Mouse (Mus musculus) megakaryocyte progenitor cell, adult 5-6 weeks (primary cell): Measurements from ENCODE around the gene Kcnk2. TPM values are rescaled to one million over a fixed set of nuclear protein-coding genes. Genes with fewer than 3 reads are reported as not detected.

Experiments used
- ATAC-seq: replicated peaks from 2 replicates; pipeline ENCODE4 v1.8.0; 2016; ENCODE audit warnings: mild to moderate bottlenecking, moderate TSS enrichment, inconsistent platforms; ENCODE audit not compliant: poor library complexity
- total RNA-seq, 2 experiments: library from RNA; stranded (forward) in 1 of 2; stranded (reverse) in 1 of 2; fragments of 157-497, 149-512 nt in 1 of 2; fragments of 200-1000 nt in 1 of 2; gene quantifications; 2 replicates each; pipeline versions ENCODE4 v1.2.3 to v1.2.4; 2015 to 2017

Gene Kcnk2
- not detected in 2 replicates for total RNA-seq (2015)
- total RNA-seq (2017), result not detected in 2 replicates

- ATAC-seq, result no peak
Observed at GRCm38 (mm10) chr1:189402223-189402943, at the start of gene Kcnk2. Gene Kcnk2 (minus strand): TSS chr1:189402273.

- ATAC-seq, result no peak
Observed at GRCm38 (mm10) chr1:189440741-189441140, 38.7 kb upstream of the Kcnk2 start.

- ATAC-seq, result no peak
Observed at GRCm38 (mm10) chr1:189437126-189437525, 35.1 kb upstream of the Kcnk2 start.

GRCm38 (mm10) chr1:189435452-189435851 is 33.4 kb upstream of the Kcnk2 start:
- no peak for ATAC-seq

- no peak for ATAC-seq
Observed at GRCm38 (mm10) chr1:189431479-189431878, 29.4 kb upstream of the Kcnk2 start.

- ATAC-seq, result no peak
Observed at GRCm38 (mm10) chr1:189430534-189430933, 28.5 kb upstream of the Kcnk2 start.

- ATAC-seq, result no peak
Observed at GRCm38 (mm10) chr1:189429566-189429965, 27.5 kb upstream of the Kcnk2 start.

- ATAC-seq, result no peak
Observed at GRCm38 (mm10) chr1:189426252-189426651, 24.2 kb upstream of the Kcnk2 start.

GRCm38 (mm10) chr1:189419914-189420313 is 17.8 kb upstream of the Kcnk2 start:
- ATAC-seq, result no peak

- no peak for ATAC-seq
Observed at GRCm38 (mm10) chr1:189409906-189410305, 7.8 kb upstream of the Kcnk2 start.

- ATAC-seq, result no peak
Observed at GRCm38 (mm10) chr1:189405221-189405620, 3.1 kb upstream of the Kcnk2 start.

GRCm38 (mm10) chr1:189403546-189403945 is 1.5 kb upstream of the Kcnk2 start:
- ATAC-seq, result no peak

GRCm38 (mm10) chr1:189403139-189403538 is 1.1 kb upstream of the Kcnk2 start:
- no peak for ATAC-seq

- no peak for ATAC-seq
Observed at GRCm38 (mm10) chr1:189386848-189387247, 15.2 kb downstream of the Kcnk2 start.

GRCm38 (mm10) chr1:189386141-189386540 is 15.9 kb downstream of the Kcnk2 start:
- no peak for ATAC-seq

GRCm38 (mm10) chr1:189367722-189368121 is 34.4 kb downstream of the Kcnk2 start:
- no peak for ATAC-seq

GRCm38 (mm10) chr1:189364188-189364587 is 37.9 kb downstream of the Kcnk2 start:
- ATAC-seq, result no peak

- ATAC-seq, result no peak
Observed at GRCm38 (mm10) chr1:189362579-189362978, 39.5 kb downstream of the Kcnk2 start.

- ATAC-seq, result no peak
Observed at GRCm38 (mm10) chr1:189359699-189360098, 42.4 kb downstream of the Kcnk2 start.

- no peak for ATAC-seq
Observed at GRCm38 (mm10) chr1:189353887-189354286, 48.2 kb downstream of the Kcnk2 start.

GRCm38 (mm10) chr1:189351804-189352203 is 50.3 kb downstream of the Kcnk2 start:
- no peak for ATAC-seq

GRCm38 (mm10) chr1:189349205-189349604 is 52.9 kb downstream of the Kcnk2 start:
- ATAC-seq, result no peak

GRCm38 (mm10) chr1:189345166-189345565 is 56.9 kb downstream of the Kcnk2 start:
- ATAC-seq, result no peak
